Mouse (Mus musculus) heart, adult 2 months (tissue): ENCODE data around the gene Laptm5. TPM values are rescaled to one million over a fixed set of nuclear protein-coding genes. Genes with fewer than 3 reads are reported as not detected.

Source experiments
- DNase-seq, 2 experiments: peaks; one replicate each; pipeline ENCODE4 v3.0.0; 2021
- H3K27ac ChIP-seq: fragments of 200-600 bp; 2 replicates; pipeline ENCODE4 v1.8.1; 2022
- H3K27me3 ChIP-seq: fragments of 200-500 bp; 2 replicates; pipeline ENCODE4 v1.6.1; 2012; ENCODE audit warnings: mild to moderate bottlenecking, low read length, inconsistent platforms, mixed read lengths; ENCODE audit not compliant: control insufficient read depth, insufficient read depth
- H3K36me3 ChIP-seq: fragments of 200-500 bp; 2 replicates; pipeline ENCODE4 v1.6.1; 2012; ENCODE audit warnings: low read length, inconsistent platforms; ENCODE audit not compliant: control insufficient read depth, insufficient read depth
- H3K4me1 ChIP-seq: fragments of 200-500 bp; 2 replicates; pipeline ENCODE4 v1.6.1; 2011; ENCODE audit warnings: low read length; ENCODE audit not compliant: control insufficient read depth, insufficient read depth
- H3K4me3 ChIP-seq: fragments of 200-600 bp; 2 replicates; pipeline ENCODE4 v1.8.1; 2022
- H3K79me2 ChIP-seq: fragments of 200-500 bp; replicated peaks from 2 replicates; pipeline ENCODE4 v1.6.1; 2012; ENCODE audit warnings: mild to moderate bottlenecking, inconsistent platforms, low read length, moderate library complexity, mixed read lengths; ENCODE audit not compliant: control insufficient read depth, insufficient read depth
- H3K9ac ChIP-seq: fragments of 200-500 bp; 2 replicates; pipeline ENCODE4 v1.6.1; 2012; ENCODE audit warnings: low read depth, mild to moderate bottlenecking, control low read depth, inconsistent platforms, low read length, mixed read lengths
- CTCF ChIP-seq: fragments of 200-600 bp; IDR thresholded peaks from 2 replicates; pipeline ENCODE4 v1.8.1; 2022; ENCODE audit warnings: antibody characterized with exemption, mild to moderate bottlenecking, moderate library complexity
- EP300 ChIP-seq: fragments of 200-500 bp; IDR thresholded peaks from 2 replicates; pipeline ENCODE4 v1.6.1; 2011; ENCODE audit warnings: low read depth, low read length, control low read depth; ENCODE audit not compliant: insufficient read depth
- POLR2A ChIP-seq: fragments of 200-500 bp; IDR thresholded peaks from 2 replicates; pipeline ENCODE4 v1.6.1; 2011; ENCODE audit warnings: mild to moderate bottlenecking, low read depth, low read length, control low read depth; ENCODE audit not compliant: insufficient read depth
- WGBS: fragments of 180-500 bp; shearing (Covaris S2); methylation state at CpG from one replicate; pipeline ENCODE4 v1.1.7; 2018; 5-methylcytosine and 5-hydroxymethylcytosine counted together
- intact Hi-C: fragments of 180-260 bp; cut with DNase I; formaldehyde crosslinking; loops from one replicate; pipeline ENCODE4 v1.15.1; 2025
- polyA plus RNA-seq: library from polyadenylated mRNA; depleted of rRNA; stranded (reverse); fragments of >200 nt; gene quantifications from 2 replicates; pipeline ENCODE4 v1.2.3, GENCODE M21; 2012; rRNA removed
- total RNA-seq, 2 experiments: library from RNA; stranded (reverse); gene quantifications; 2 replicates each; pipeline ENCODE4 v1.2.3; 2021

The Laptm5 gene
- total and polyA plus RNA-seq, 3 experiments: 15.5 to 59.4 (median 22.8) TPM

- H3K9ac ChIP-seq: no peak overlapping the region
- no peaks in the 10 kb centered on the region for H3K27me3 ChIP-seq
- H3K79me2 ChIP-seq: no peaks in the 10 kb centered on the region
- no peak for TF ChIP-seq CTCF
- TF ChIP-seq POLR2A: no peak
- no peak for TF ChIP-seq EP300
- no peaks in the 10 kb centered on the region for H3K36me3 ChIP-seq
- intact Hi-C loops: no loop called here
- peak; percentile 46 to 50 for DNase-seq
- H3K27ac ChIP-seq: no peak overlapping the region
- H3K4me3 ChIP-seq: no peak overlapping the region
- WGBS: 52% methylated on average over 3 of the region's 3 CpGs
- H3K4me1 ChIP-seq: no peaks in the 10 kb centered on the region
Observed at GRCm38 (mm10) chr4:130978981-130979380, 66.1 kb downstream of the Laptm5 start.

- WGBS: 64% methylated on average over 17 of the region's 17 CpGs
- H3K4me3 ChIP-seq: no peak overlapping the region
- intact Hi-C loops: no loop called here
- H3K36me3 ChIP-seq: no peaks in the 10 kb centered on the region
- no peak overlapping the region for H3K9ac ChIP-seq
- no peaks in the 10 kb centered on the region for H3K79me2 ChIP-seq
- H3K4me1 ChIP-seq: no peaks in the 10 kb centered on the region
- no peak overlapping the region for H3K27ac ChIP-seq
- no peak for DNase-seq
- TF ChIP-seq EP300 (no peak), CTCF (no peak), POLR2A (no peak)
- no peaks in the 10 kb centered on the region for H3K27me3 ChIP-seq
Observed at GRCm38 (mm10) chr4:130984416-130985182, 71.7 kb downstream of the Laptm5 start.

Other genes starting within 250 kb of the Laptm5 start
- gene Pum1, start 249.8 kb upstream of the Laptm5 start, total RNA-seq: 10 to 100 TPM; 57.1 to 59.7 TPM
- gene Pum1, start 249.8 kb upstream of the Laptm5 start, polyA plus RNA-seq: 32.2 and 47.1 TPM in 2 replicates
- gene Sdc3, start 120.6 kb upstream of the Laptm5 start, total RNA-seq: 10 to 100 TPM; 32.7 to 38.3 TPM
- gene Sdc3, start 120.6 kb upstream of the Laptm5 start, polyA plus RNA-seq: 41.5 and 51.9 TPM in 2 replicates
- gene Matn1, start 31.3 kb downstream of the Laptm5 start, total RNA-seq: not detected
- 0.10 TPM in 1 of 2 replicates, not detected in the other for gene Matn1, start 31.3 kb downstream of the Laptm5 start, polyA plus RNA-seq